Mouse (Mus musculus): ENCODE measurements around the gene Man1c1. TPM values are rescaled to one million over a fixed set of nuclear protein-coding genes. Genes with fewer than 3 reads are reported as not detected.

Man1c1 gene
- total RNA-seq, 2 experiments from 2014 or later = 21.6 to 23.8 TPM

Small RNA genes within 50 kb of the gene (microRNA-seq; reads per million reads assigned to microRNA genes)
- gene Mir6403 = 0 reads per million in 2 experiments

Other genes starting within 250 kb of the Man1c1 start
- gene Stmn1, start 236.0 kb downstream of the Man1c1 start, total RNA-seq (2021) = 100 to 1,000 TPM; 338 to 365 TPM
- gene Paqr7, start 207.6 kb downstream of the Man1c1 start, total RNA-seq (2021) = 10 to 100 TPM; 63.6 to 69.1 TPM
- gene Aunip, start 193.3 kb downstream of the Man1c1 start, total RNA-seq (2021) = 1 to 10 TPM in 1 of 2 experiments, not detected in 1; 1.3 TPM
- 10 to 100 TPM; 63.2 to 64.7 TPM for gene Mtfr1l, start 168.9 kb downstream of the Man1c1 start, total RNA-seq (2021)
- gene Selenon, start 152.1 kb downstream of the Man1c1 start, total RNA-seq (2021) = 10 to 100 TPM; 16.0 to 18.0 TPM
- gene Ldlrap1, start 63.7 kb upstream of the Man1c1 start, total RNA-seq (2021) = 1 to 10 TPM; 1.8 to 2.7 TPM
- 10 to 100 TPM; 43.2 to 44.8 TPM for gene Maco1, start 149.1 kb upstream of the Man1c1 start, total RNA-seq (2021)
- gene Rhd, start 160.2 kb upstream of the Man1c1 start, total RNA-seq (2021) = not detected
- gene Tmem50a, start 210.7 kb upstream of the Man1c1 start, total RNA-seq (2021) = 100 to 1,000 TPM; 103 to 115 TPM
- gene Rsrp1, start 219.3 kb upstream of the Man1c1 start, total RNA-seq (2021) = 100 to 1,000 TPM; 238 to 257 TPM
- gene Syf2, start 226.6 kb upstream of the Man1c1 start, total RNA-seq (2021) = 10 to 100 TPM; 48.1 to 51.9 TPM